Mouse (Mus musculus) heart, adult 18-20 months (tissue): ENCODE data around the gene Lhb. TPM values are rescaled to one million over a fixed set of nuclear protein-coding genes. Genes with fewer than 3 reads are reported as not detected.

Experiments used
- DNase-seq, 2 experiments: peaks; one replicate each; pipeline ENCODE4 v3.0.0; 2021 to 2022; ENCODE audit warnings: mixed read lengths in 1 of 2
- total RNA-seq, 2 experiments: library from RNA; stranded (reverse); gene quantifications; 2 replicates each; pipeline ENCODE4 v1.2.3; 2021

Lhb gene
- total RNA-seq, 2 experiments from 2014 or later: not detected

DNA sequence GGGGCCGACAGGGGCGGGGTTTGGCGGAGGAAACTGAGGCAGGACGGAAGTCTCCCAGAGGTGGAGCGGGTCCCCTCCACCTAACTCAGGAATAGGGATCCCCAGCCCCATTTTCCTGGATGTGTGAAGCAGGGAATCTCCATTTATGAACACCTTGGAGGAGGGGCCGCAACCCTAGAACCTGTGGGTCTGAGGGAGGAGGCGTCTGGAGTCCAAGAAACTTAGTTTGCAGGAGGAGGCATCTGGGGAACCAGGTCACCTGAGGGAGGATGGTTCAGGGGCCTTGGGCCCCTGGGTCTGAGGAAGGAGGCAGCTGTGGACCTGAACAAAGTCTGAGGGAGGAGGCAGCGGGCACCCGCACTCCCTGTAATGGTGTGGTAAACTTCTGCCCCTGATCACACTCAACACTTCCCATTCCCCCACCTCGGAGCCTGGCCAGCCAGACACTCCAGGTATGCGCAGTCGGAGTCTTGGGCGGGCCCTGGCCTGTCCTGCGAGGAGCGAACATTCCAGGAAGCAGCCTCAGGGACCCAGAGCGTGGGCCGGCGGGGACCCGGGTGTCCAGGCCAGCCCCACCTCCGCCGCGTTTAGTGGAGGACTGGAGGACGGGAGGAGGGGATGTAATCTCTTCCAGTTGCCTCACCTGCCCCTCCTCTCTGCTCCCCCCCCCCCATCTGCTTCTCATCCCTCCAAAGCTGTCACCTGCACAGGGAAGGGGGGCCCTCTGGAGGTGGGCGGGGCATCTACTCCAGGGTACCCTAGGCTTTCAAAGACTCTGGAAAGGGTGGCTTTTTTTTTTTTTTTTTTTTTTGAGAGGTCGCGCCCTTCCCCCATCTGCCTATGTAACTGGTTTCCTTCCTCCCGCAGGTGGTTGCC, 6.5 kb upstream of the Lhb start:
- no peak for DNase-seq

DNA sequence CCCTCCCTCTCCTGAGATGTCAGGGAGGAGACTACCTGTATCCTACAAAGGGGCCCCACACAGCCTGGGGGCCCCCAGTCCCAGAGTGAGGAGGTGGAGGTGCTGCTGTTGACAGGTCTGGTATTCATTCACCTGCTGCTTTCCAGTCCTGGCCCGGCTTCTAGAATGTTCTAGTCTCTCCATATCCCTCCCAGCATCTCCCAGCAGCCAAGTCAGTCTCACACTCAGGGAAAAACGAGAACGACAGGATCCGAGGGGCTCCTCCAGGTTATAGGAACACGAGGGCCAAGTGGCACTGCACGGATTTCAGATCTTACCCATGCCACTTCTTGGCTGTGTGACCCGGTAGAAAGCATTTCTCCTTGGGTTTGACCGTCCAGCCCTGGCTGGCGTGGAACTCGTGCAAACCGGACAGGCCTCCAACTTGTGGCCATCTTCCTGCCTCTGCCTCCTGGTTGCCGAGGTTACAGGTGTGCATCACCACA, 5.8 kb upstream of the Lhb start:
- no peak for DNase-seq

DNA sequence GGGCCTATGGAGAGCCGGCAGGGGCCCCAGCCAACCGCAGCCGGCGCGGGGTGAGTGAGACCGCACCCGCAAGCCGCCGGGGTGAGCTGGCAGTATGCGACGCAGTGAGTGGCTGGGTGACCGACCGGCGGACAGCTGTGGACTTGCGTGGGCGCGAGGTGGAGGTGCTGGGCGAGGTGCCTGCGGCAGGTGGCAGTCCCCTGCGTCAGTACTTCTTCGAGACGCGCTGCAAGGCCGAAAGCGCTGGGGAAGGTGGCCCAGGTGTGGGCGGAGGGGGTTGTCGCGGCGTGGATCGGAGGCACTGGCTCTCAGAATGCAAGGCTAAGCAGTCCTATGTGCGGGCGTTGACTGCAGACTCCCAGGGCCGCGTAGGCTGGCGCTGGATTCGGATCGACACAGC, 5.0 kb upstream of the Lhb start:
- DNase-seq: no peak

DNA sequence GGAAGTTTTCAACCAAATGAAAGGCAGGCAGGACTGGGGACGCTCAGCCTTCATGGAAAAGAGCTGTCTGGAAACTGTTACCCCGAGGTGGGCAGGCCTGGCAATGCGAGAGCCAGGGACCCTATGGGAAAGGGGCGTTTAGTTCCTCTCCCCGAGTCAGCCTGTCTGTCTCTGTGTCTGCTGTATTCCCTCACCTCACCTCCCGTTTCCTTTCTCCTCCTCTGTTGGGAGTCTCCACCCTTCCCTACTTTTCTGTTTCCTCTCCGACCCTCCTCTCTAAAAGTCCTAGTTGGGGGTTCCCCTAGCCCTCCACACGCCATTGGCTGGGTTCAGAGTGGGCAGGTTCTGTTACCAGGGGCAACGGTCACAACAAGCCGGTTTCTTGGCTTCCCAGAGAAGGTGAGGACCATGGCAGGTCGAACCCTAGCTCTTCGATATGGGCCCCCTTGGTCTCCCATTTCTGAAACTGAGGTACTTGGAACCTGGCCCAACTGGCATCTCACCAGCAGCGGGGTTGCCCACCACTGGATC, 2.6 kb upstream of the Lhb start:
- DNase-seq: no peak

DNA sequence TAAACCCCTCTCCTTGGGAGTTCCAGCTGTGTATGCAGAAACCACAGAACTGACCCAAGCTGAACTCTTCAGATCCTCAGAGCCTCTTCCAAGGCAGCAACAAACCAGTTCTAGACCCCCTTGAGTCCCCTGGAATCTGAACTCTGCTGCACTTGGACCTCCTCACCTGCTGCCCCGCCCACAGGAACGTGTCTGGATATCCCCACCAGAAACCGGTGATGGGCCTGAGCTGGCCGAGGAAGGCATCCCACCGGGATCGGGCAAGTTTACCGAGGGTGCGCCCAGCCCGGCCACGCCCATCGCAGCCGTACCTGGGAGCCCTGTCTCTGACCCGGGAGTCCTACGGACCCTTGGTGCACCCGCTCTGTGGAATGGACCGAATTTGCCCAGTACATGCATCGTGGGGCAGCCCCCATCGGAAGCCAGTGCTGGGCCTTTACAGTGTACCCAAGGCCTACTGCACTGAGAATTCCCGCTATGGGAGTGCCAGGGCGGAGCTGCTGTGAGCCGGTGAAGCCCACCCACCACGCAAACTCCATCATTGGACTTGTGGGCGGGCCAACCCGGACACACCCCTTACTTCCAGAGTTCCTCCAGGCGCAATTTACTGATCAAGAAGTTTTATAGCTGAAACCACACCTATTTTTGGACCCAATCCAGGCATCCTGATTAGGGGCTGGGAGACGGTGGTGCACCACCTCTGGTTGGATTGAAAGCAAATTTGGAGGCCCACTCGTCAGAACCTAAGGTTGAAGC, 583 bp upstream of the Lhb start:
- no peak for DNase-seq

DNA sequence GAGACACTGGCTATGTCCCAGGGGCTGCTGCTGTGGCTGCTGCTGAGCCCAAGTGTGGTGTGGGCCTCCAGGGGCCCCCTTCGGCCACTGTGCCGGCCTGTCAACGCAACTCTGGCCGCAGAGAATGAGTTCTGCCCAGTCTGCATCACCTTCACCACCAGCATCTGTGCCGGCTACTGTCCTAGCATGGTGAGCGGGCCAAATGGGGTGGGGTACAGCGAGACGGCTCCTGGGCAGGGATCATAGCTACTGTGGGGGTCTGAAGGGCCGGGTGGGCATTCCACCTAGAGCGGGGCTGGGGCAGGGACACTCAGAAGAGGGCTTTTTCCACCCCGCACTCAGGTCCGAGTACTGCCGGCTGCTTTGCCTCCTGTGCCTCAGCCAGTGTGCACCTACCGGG, 574 bp downstream of the Lhb start:
- no peak for DNase-seq

DNA sequence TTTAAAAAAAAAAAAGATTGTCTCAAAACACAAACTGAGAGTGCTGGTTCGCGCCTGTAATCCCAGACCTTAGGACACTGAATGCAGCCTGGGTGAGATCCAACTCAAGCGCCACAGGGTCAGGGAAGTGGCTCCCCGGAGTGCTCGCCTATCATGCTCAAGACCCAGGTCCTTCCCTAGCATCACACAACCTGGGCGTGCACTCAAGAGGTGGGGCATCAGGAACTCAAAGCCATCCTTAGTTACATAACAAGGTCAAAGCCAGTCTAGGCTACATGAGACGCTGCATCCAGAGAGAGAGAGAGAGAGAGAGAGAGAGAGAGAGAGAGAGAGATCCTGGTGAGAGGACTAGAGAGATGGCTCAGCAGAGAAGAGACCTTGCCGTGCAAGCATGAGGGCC, 5.9 kb downstream of the Lhb start:
- DNase-seq: no peak

DNA sequence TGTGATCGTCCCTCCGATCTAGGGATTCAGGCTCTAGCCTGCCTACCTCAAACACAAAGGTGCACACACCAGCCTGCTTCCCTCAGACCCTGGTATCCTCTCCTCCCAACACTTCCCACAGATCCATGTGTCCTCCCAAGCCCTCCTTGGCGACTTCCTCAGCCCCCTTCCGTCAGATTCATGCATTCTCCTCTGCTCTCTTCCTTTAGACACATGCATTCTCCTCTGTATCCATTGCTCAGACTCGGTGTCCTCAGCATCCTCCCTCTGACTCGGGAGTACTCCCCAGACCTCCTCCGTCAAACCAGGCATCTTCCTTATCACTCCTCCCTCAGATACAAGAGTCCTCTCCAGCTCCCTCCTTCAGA, 13.2 kb downstream of the Lhb start:
- DNase-seq: no peak

DNA sequence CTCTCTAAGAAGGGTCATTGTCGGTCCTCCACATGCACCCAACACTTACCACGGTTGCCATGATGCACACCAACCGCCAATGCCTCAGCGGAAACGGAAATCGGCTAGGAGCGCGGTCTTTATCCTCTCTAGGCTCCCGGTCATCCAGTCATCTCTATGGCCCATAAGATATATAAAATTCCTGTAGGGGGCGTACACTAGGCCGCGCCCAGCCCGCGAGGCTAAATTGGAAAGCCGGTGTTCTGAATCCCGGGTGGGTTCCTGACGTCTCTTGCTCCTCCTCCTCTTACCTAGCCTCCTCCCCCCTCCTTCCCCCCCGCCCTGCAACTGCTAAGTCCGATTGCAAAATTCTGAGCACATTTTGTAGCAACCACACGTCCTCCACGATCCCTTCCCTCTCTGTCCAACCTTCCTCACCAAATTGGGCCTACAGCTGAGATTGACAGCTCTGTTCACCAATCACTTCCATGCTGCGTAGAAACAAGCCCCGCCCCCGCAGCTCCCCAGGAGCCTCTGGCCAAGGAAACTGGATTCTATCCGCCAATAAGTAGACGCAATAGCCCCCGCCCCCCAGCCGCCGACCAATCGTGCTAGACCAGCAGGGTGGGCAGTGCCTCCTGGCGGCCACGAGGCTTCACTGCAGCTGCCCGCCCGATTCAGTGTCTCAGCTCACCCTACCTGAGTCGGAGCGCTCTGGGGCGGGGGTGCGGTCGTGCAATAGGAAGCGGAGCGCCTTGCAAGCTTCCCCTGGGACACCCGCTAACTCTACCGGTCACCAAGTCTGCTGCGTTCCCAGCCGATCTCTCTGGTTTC, 13.8 kb downstream of the Lhb start, which contains the start of gene Gys1:
Gys1 (plus strand) TSS at position 642 of the 813 bp plus-strand sequence.
- peak; percentile 100 for DNase-seq

DNA sequence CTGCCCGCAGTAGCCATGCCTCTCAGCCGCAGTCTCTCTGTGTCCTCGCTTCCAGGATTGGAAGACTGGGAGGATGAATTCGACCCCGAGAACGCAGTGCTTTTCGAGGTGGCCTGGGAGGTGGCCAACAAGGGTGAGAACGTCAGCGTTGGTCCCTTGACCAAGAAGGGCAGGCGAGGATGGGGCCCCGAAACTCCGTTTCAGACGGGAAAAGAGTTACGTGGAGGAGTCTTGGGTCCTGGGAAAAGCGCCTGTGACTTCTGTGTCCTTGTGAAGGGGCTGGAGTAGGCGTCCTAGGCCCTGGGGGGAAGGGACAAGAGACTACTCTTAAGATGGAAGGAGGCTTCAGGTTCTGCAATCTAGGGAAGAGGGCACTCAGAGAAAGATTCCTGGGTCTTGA, 14.4 kb downstream of the Lhb start:
- DNase-seq: no peak

DNA sequence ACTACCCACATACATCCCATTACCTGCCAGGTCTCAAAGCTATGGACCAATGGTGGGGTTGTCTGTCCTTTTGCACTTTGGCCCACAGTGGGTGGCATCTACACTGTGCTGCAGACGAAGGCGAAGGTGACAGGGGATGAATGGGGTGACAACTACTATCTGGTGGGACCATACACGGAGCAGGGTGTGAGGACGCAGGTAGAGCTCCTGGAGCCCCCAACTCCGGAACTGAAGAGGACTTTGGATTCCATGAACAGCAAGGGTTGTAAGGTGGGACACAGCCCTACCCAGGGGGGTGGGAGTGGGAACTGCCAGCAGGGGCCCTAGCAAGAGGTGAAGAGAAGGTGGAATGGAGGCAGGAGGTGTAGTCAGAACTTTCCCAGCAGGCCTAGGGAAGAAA, 15.8 kb downstream of the Lhb start:
- no peak for DNase-seq

DNA sequence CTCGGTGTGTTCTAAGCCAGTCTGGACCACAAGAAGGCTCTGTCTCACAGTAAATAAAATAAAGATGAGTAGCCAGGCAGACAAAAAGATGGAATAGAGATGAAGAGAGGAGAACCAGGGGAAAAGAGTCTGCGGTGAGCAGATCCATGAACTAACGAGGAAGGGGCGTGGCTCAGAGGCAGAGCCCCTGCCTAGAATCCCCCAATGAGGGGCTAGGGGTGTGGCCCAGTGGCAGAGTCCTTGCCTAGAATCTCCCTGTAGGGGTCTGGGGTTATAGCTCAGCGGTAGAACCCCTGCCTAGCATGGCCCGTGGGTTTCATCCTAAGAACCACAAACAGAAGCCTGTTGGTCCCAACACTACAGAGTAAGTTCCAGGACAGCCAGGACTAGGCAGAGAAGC, 16.4 kb downstream of the Lhb start:
- DNase-seq: no peak

DNA sequence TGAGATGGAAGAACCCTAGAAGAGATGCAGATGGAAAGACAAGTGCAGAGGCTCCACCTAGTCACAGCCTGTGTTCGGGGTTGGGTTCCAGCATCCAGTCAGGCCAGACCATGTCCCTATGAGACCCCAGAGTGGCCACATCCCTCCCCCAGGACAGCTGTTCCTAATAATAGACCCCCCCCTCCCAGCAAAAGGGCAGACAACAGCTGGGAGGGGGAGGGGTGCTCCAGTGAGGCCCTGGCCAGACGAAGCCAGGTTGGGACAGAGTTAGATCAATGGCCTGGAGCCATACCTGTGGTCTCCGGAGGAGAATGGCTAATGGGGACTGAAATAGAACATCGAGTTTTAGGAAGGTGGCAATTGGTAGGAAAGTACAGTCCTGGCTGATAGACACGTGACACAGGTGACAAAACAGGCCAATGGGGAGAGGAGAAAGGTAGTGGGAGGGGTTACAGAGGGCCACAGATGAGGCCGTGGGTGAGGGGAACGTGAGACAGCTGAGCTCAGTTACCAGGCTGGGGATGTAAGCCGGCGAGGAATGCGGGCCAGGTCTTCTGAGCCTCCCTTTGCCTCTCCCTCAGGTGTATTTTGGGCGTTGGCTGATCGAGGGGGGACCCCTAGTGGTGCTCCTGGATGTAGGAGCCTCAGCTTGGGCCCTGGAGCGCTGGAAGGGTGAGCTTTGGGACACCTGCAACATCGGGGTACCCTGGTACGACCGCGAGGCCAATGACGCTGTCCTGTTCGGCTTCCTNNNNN, 17.1 kb downstream of the Lhb start, which contains the start of gene Ruvbl2:
Ruvbl2 (minus strand) TSS at position 576 of the 756 bp plus-strand sequence.
- no peak for DNase-seq

DNA sequence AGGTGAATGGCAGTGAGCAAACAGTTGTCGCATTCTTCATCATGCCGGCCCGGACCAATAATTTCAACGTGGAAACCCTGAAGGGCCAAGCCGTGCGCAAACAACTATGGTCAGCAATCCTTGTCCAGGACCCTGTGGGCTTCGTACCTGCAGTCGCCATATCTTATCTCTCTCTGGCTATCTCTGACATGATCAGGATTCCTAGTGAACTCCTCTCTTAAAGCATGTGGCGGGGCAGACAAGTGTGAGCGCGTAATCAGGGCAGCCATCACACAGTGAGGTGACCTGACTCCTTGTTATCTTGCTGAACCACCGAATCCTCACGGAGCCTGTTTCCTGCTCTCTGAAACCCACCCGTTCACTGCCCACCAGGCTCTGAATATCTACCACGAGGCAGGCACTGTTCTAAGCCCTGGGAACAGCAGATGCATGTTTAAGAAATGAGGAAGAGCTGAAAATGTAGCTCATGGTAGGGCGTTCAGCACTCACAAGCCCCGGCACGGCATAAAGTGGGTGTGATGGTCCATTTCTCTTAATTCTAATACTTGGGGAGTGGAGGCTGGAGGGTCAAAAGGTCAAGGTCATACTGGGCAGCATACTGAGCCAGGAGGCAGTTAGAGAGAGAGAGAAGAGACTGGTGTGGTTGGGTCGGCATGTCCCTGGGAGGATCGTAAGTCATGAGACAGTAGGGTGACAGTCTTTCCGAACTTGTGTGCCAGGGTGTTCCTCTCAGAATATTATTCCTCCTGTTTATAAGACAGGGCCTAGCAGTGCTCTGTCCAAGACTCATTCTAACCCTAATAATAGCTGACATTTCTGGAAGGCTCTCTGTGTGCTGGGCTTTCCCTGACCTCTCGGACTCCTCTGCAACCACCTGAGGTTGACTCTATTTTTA, 23.2 kb downstream of the Lhb start:
- DNase-seq: peak; percentile 48 to 52

DNA sequence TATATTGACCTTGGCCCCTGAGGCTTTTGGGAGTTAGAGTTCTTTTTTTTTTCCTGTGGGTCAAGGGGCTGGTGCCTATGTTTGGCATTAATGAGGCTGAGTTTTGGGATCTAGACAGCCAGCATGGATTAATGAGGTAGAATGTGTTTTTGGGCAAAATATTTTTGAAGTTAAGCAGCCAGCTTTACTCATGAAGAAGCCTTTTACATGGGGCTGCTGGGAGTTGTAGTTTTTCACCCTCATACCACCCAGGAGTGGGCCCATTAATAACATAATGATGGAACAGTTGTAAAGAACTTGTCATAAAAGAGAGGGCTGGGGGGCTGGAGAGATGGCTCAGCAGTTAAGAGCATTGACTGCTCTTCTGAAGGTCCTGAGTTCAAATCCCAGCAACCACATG, 26.0 kb downstream of the Lhb start:
- no peak for DNase-seq

DNA sequence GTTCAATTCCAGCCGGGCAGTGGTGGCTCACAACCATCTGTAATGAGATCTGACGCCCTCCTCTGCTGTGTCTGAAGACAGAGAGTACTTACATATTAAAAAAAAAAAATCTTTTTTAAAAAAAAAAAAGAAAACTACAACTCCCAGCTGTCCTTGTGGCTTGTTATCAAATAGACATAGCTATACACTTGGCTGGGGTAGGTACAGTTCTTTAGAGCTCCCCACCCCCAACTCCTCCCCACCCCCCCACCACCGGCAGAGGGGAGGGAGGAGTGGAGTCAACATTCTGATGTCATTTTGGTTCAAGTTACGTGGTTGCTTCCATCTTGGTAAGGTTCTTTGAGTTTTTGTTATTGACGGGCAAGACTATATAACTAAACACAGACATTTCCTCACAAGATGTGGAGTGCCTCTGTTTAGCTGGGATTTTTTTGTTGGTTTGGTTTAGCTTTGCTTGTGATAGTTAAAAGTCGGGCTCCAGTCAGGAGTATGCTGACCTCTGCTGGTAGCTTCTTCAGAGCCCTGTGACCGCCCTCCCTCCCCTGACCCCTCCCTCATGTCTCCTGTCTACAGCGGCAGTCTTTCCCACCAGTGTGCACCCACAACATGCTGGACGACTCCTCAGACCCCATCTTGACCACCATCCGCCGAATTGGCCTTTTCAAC, 26.8 kb downstream of the Lhb start:
- DNase-seq: peak in 1 of 2 experiments; percentile 55

DNA sequence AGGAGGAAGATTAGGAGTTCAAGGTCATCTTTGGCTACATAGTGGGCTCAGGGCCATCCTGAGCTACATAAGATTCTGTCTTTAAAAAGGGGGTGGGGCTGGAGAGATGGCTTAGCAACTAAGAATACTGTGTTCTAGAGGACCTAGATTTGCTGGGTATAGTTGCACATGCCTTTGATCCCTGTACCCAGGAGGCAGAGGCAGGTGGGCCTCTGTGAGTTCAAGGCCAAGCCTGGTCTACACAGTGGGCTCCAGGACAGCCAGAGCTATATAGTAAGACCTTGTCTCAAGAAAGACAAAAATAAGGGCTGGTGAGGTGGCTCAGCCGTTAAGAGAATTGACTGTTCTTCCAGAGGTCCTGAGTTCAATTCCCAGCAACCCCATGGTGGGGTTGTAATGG, 29.4 kb downstream of the Lhb start:
- no peak for DNase-seq

DNA sequence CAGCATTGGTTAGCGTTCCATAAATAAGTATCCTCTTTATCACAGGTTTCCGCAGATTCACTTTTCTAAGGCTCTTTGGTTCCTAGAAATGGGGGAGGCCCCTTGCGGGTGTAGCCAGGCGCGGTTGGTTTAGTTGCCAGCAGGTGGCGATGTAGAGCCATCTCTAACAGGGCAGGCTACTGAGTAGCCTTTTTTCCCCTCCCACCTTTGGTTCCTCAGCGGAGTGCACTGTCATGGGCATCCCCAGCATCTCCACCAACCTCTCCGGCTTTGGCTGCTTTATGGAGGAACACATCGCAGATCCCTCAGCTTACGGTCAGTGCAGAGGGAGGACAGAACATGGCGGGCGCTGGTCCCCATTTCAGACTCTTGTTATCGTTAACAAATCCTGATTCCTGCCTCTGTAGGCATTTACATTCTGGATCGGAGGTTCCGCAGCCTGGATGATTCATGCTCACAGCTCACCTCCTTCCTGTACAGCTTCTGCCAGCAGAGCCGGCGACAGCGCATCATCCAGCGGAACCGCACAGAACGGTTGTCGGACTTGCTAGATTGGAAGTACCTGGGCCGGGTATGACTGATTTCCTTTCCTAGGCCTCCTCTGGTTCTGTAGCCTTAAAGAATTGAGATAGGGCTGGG, 30.8 kb downstream of the Lhb start:
- peak; percentile 78 to 91 for DNase-seq

DNA sequence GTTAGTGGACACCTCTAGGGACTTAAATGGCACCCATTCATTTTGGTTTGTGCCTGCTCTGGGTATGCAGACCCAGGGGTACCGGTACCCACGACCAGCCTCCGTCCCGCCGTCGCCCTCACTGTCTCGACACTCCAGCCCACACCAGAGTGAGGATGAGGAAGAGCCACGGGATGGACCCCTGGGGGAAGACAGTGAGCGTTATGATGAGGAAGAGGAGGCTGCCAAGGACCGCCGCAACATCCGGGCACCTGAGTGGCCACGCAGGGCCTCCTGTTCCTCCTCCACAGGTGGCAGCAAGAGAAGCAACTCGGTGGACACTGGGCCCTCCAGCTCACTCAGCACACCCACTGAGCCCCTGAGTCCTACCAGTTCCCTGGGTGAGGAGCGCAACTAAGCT, 34.4 kb downstream of the Lhb start:
- no peak for DNase-seq
